Mouse (Mus musculus) liver, adult 2 months (tissue): Measurements from ENCODE around the gene Taar7d. TPM values are rescaled to one million over a fixed set of nuclear protein-coding genes. Genes with fewer than 3 reads are reported as not detected.
A peak's percentile ranks its signal among the peaks of the same experiment; 100 is the strongest.
"Not testable (repeated sequence)": the region's sequence is repeated elsewhere in the genome, so short reads cannot be mapped to it uniquely, and the experiment has no call there.

Experiments used
- DNase-seq: peaks from one replicate; pipeline ENCODE4 v3.0.0-alpha.2; 2011; ENCODE audit warnings: low read depth, low spot score; ENCODE audit errors: extremely low read depth
- H3K27ac ChIP-seq: fragments of 200-500 bp; replicated peaks from 2 replicates; pipeline ENCODE4 v1.5.1; 2012; ENCODE audit warnings: low read depth, mild to moderate bottlenecking, control low read depth, inconsistent platforms, low read length; ENCODE audit not compliant: insufficient read depth
- H3K27me3 ChIP-seq: fragments of 200-500 bp; 2 replicates; pipeline ENCODE4 v1.6.1; 2012; ENCODE audit warnings: mild to moderate bottlenecking, moderate library complexity, low read length, inconsistent platforms; ENCODE audit not compliant: control insufficient read depth, insufficient read depth
- H3K36me3 ChIP-seq: fragments of 200-500 bp; 2 replicates; pipeline ENCODE4 v1.6.1; 2012; ENCODE audit warnings: low read length, inconsistent platforms; ENCODE audit not compliant: control insufficient read depth, insufficient read depth
- H3K4me1 ChIP-seq: fragments of 200-500 bp; 2 replicates; pipeline ENCODE4 v1.6.1; 2011; ENCODE audit warnings: low read length; ENCODE audit not compliant: control insufficient read depth, insufficient read depth
- H3K4me3 ChIP-seq: fragments of 200-500 bp; 2 replicates; pipeline ENCODE4 v1.5.1; 2011; ENCODE audit warnings: low read depth, mild to moderate bottlenecking, control low read depth, low read length, moderate library complexity; ENCODE audit not compliant: insufficient read depth
- H3K79me2 ChIP-seq: fragments of 200-500 bp; 2 replicates; pipeline ENCODE4 v1.6.1; 2012; ENCODE audit warnings: inconsistent platforms, mild to moderate bottlenecking, low read length, moderate library complexity; ENCODE audit not compliant: control insufficient read depth, insufficient read depth
- H3K9ac ChIP-seq: fragments of 200-500 bp; 2 replicates; pipeline ENCODE4 v1.6.1; 2012; ENCODE audit warnings: low read depth, mild to moderate bottlenecking, control low read depth, inconsistent platforms, low read length
- CTCF ChIP-seq: fragments of 200-500 bp; IDR thresholded peaks from 2 replicates; pipeline ENCODE4 v1.5.1; 2011; ENCODE audit warnings: low read depth, low read length, control low read depth
- POLR2A ChIP-seq: fragments of 200-500 bp; IDR thresholded peaks from 2 replicates; pipeline ENCODE4 v1.6.1; 2011; ENCODE audit warnings: low read length, control low read depth; ENCODE audit not compliant: insufficient read depth; ENCODE audit errors: extremely low read depth
- WGBS: fragments of 180-500 bp; shearing (Covaris S2); methylation state at CpG from one replicate; pipeline ENCODE4 v1.1.7; 2018; 5-methylcytosine and 5-hydroxymethylcytosine counted together
- polyA plus RNA-seq: library from polyadenylated mRNA; depleted of rRNA; stranded (reverse); fragments of >200 nt; gene quantifications from 2 replicates; pipeline ENCODE4 v1.2.3, GENCODE M21; 2012; rRNA removed
- total RNA-seq: library from RNA; depleted of rRNA; stranded (reverse); fragments of >200 nt; gene quantifications from 2 replicates; pipeline ENCODE4 v1.2.3, GENCODE M21; 2014; rRNA removed

Taar7d gene
- total and polyA plus RNA-seq, 2 experiments: not detected

DNA sequence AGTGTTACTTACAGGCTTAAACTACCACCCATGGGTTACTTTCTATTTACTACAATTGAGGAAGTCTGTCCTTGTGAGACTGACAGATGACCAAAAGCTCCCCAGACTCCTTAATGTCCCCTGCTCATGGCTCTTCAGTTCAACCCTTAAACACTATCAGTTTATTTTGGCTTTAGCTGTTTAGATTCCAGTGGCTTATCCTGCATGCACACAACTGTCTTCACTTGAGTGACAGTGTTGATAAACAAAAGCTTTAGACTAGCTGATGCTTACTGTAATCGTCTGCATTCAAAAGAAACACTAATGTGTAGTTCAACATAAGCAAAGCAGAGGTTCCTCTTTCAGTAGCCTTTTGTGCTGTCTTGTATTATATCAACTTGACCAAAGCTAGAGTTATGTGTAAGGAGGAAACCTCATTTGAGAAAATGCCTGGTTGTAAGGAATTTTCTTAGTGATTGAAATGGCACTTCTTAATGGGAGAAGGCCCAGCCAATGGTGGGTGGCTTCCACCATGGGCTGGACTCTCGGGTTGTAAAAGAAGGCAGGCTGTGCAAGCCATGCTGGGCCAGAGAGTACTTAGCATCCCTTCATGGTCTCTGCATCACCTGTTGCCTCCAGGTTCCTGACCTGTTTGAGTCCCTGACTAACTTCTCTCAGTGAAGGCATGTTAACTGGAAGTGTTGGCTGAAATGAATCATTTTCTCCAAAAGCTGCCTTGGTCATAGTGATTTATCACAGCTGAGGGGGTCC, 13.3 kb downstream of the Taar7d start:
- no peaks in the 10 kb centered on the region for H3K36me3 ChIP-seq
- no peak overlapping the region for H3K4me3 ChIP-seq
- H3K9ac ChIP-seq: no peak overlapping the region
- H3K4me1 ChIP-seq: no peaks in the 10 kb centered on the region
- H3K27me3 ChIP-seq: no peaks in the 10 kb centered on the region
- 71% methylated on average over 2 of the region's 2 CpGs for WGBS
- H3K79me2 ChIP-seq: no peaks in the 10 kb centered on the region
- no peak overlapping the region for H3K27ac ChIP-seq
- TF ChIP-seq CTCF (no peak), POLR2A (no peak)
- DNase-seq: no peak

DNA sequence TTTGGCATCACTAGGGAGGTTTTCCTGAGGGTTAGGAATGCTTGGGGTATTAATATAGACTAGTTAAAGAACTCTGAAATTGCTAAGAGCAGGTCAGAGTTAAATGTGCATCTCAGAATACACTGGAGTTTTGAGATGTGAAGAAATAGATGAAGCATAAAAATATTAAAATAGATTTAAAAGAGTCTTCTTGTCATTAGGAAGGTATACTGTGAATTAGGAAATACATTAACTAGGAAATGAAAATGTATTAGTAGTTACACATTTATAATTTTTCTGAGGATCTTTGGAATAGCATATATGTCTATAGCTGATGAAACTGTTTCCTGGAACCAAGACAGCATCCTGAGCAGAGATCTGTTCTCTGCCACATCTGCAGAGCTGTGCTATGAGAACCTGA, 22.2 kb downstream of the Taar7d start, which contains the start of gene Taar7f:
Gene Taar7f, plus strand, starts transcription at position 301 of the 400 bp plus-strand sequence.
- Histone ChIP-seq H3K4me1 (no peaks in the 10 kb centered on the region), H3K27me3 (no peaks in the 10 kb centered on the region), H3K36me3 (no peaks in the 10 kb centered on the region), H3K9ac (no peak within 1 kb of the TSS), H3K27ac (no peak within 1 kb of the TSS), H3K79me2 (no peaks in the 10 kb centered on the region), H3K4me3 (no peak within 1 kb of the TSS)
- TF ChIP-seq CTCF (no peak), POLR2A (no peak)
- no peak for DNase-seq

- DNase-seq: no peak
- H3K4me3 ChIP-seq: no peak overlapping the region
- TF ChIP-seq POLR2A (no peak), CTCF (no peak)
- WGBS: 70% methylated on average over 5 of the region's 5 CpGs
- no peaks in the 10 kb centered on the region for H3K27me3 ChIP-seq
- H3K27ac ChIP-seq: no peak overlapping the region
- H3K36me3 ChIP-seq: no peaks in the 10 kb centered on the region
- no peak overlapping the region for H3K9ac ChIP-seq
- H3K79me2 ChIP-seq: no peaks in the 10 kb centered on the region
- no peaks in the 10 kb centered on the region for H3K4me1 ChIP-seq
Observed at GRCm38 (mm10) chr10:24052039-24052438, 25.0 kb downstream of the Taar7d start.

GRCm38 (mm10) chr10:24058986-24059385, 32.0 kb downstream of the Taar7d start:
- Histone ChIP-seq H3K27ac (no peak overlapping the region), H3K36me3 (no peaks in the 10 kb centered on the region), H3K27me3 (no peaks in the 10 kb centered on the region), H3K4me1 (no peaks in the 10 kb centered on the region), H3K4me3 (no peak overlapping the region), H3K9ac (no peak overlapping the region), H3K79me2 (no peaks in the 10 kb centered on the region)
- no peak for DNase-seq
- 80% methylated on average over 3 of the region's 3 CpGs for WGBS
- TF ChIP-seq POLR2A: no peak
- no peak for TF ChIP-seq CTCF

DNA sequence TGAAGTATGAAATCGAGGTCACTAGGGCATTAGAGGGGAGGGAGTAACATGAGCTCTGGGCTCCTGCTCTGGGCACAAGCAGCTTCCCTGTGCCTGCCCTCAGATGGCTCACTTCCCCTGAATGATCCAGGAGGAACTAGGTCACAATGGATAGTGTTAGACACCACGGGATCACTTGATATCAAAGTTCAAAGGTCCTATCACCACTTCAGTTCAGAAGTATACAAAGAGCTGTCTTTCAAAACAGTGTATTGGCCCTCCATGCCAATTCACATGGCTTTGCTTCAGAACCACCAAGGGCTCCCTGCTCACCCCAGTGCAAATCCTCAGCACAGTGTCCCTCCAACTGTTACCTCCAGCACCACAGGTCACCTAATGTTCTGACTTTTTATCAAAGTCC, 47.7 kb downstream of the Taar7d start:
- not testable (repeated sequence) for H3K4me3 ChIP-seq, H3K79me2 ChIP-seq, H3K4me1 ChIP-seq, H3K36me3 ChIP-seq, H3K27ac ChIP-seq, H3K9ac ChIP-seq, H3K27me3 ChIP-seq
- 5% methylated on average over 2 of the region's 2 CpGs for WGBS
- peak; percentile 94 for DNase-seq

GRCm38 (mm10) chr10:24076200-24076599, 49.2 kb downstream of the Taar7d start, which contains the start of gene Taar8a:
Taar8a (plus strand) TSS chr10:24076500.
- H3K4me3 ChIP-seq, DNase-seq, H3K36me3 ChIP-seq, H3K27me3 ChIP-seq, H3K9ac ChIP-seq, H3K4me1 ChIP-seq, H3K27ac ChIP-seq, H3K79me2 ChIP-seq: not testable (repeated sequence)
- WGBS: 89% methylated on average over 2 of the region's 4 CpGs

Other genes starting within 250 kb of the Taar7d start
- gene Rps12, start 239.9 kb upstream of the Taar7d start, total RNA-seq: 861 and 1,157 TPM in 2 replicates
- gene Rps12, start 239.9 kb upstream of the Taar7d start, polyA plus RNA-seq: 473 and 533 TPM in 2 replicates
- gene Slc18b1, start 230.2 kb upstream of the Taar7d start, total RNA-seq: 2.2 and 11.4 TPM in 2 replicates
- 2.9 and 3.0 TPM in 2 replicates for gene Slc18b1, start 230.2 kb upstream of the Taar7d start, polyA plus RNA-seq
- 86.2 and 110 TPM in 2 replicates for gene Vnn3, start 175.8 kb upstream of the Taar7d start, total RNA-seq
- gene Vnn3, start 175.8 kb upstream of the Taar7d start, polyA plus RNA-seq: 54.9 and 58.7 TPM in 2 replicates
- gene Vnn1, start 132.5 kb upstream of the Taar7d start, total RNA-seq: 18.5 and 48.4 TPM in 2 replicates
- 34.7 and 40.5 TPM in 2 replicates for gene Vnn1, start 132.5 kb upstream of the Taar7d start, polyA plus RNA-seq
- not detected in 2 replicates for gene Taar1, start 106.9 kb upstream of the Taar7d start, total RNA-seq
- not detected in 2 replicates for gene Taar1, start 106.9 kb upstream of the Taar7d start, polyA plus RNA-seq
- not detected in 2 replicates for gene Taar2, start 88.7 kb upstream of the Taar7d start, total RNA-seq
- gene Taar2, start 88.7 kb upstream of the Taar7d start, polyA plus RNA-seq: not detected in 2 replicates
- gene Taar3, start 77.7 kb upstream of the Taar7d start, total RNA-seq: not detected in 2 replicates
- gene Taar3, start 77.7 kb upstream of the Taar7d start, polyA plus RNA-seq: not detected in 2 replicates
- gene Taar4, start 66.7 kb upstream of the Taar7d start, total RNA-seq: not detected in 2 replicates
- not detected in 2 replicates for gene Taar4, start 66.7 kb upstream of the Taar7d start, polyA plus RNA-seq
- gene Taar5, start 56.5 kb upstream of the Taar7d start, total RNA-seq: not detected in 2 replicates
- not detected in 2 replicates for gene Taar5, start 56.5 kb upstream of the Taar7d start, polyA plus RNA-seq
- gene Taar6, start 41.6 kb upstream of the Taar7d start, total RNA-seq: not detected in 2 replicates
- not detected in 2 replicates for gene Taar6, start 41.6 kb upstream of the Taar7d start, polyA plus RNA-seq
- not detected in 2 replicates for gene Taar7a, start 33.7 kb upstream of the Taar7d start, total RNA-seq
- gene Taar7a, start 33.7 kb upstream of the Taar7d start, polyA plus RNA-seq: not detected in 2 replicates
- gene Taar7b, start 27.3 kb upstream of the Taar7d start, total RNA-seq: not detected in 2 replicates
- not detected in 2 replicates for gene Taar7b, start 27.3 kb upstream of the Taar7d start, polyA plus RNA-seq
- gene Taar7e, start 10.4 kb downstream of the Taar7d start, total RNA-seq: not detected in 2 replicates
- not detected in 2 replicates for gene Taar7e, start 10.4 kb downstream of the Taar7d start, polyA plus RNA-seq
- not detected in 2 replicates for gene Taar7f, start 22.3 kb downstream of the Taar7d start, total RNA-seq
- not detected in 2 replicates for gene Taar7f, start 22.3 kb downstream of the Taar7d start, polyA plus RNA-seq
- not detected in 2 replicates for gene Taar8a, start 49.3 kb downstream of the Taar7d start, total RNA-seq
- gene Taar8a, start 49.3 kb downstream of the Taar7d start, polyA plus RNA-seq: not detected in 2 replicates
- gene Taar8b, start 65.1 kb downstream of the Taar7d start, total RNA-seq: not detected in 2 replicates
- not detected in 2 replicates for gene Taar8b, start 65.1 kb downstream of the Taar7d start, polyA plus RNA-seq
- not detected in 2 replicates for gene Taar8c, start 74.7 kb downstream of the Taar7d start, total RNA-seq
- not detected in 2 replicates for gene Taar8c, start 74.7 kb downstream of the Taar7d start, polyA plus RNA-seq
- not detected in 2 replicates for gene Taar9, start 82.3 kb downstream of the Taar7d start, total RNA-seq
- gene Taar9, start 82.3 kb downstream of the Taar7d start, polyA plus RNA-seq: not detected in 2 replicates
- gene Stx7, start 122.1 kb downstream of the Taar7d start, total RNA-seq: 13.1 and 16.9 TPM in 2 replicates
- gene Stx7, start 122.1 kb downstream of the Taar7d start, polyA plus RNA-seq: 19.2 and 22.5 TPM in 2 replicates
- gene Moxd1, start 196.3 kb downstream of the Taar7d start, total RNA-seq: not detected in 2 replicates
- gene Moxd1, start 196.3 kb downstream of the Taar7d start, polyA plus RNA-seq: not detected in 2 replicates